Mouse (Mus musculus) testis, adult 2 months (tissue): ENCODE results near the gene Ak2. TPM values are rescaled to one million over a fixed set of nuclear protein-coding genes. Genes with fewer than 3 reads are reported as not detected.
A peak's percentile ranks its signal among the peaks of the same experiment; 100 is the strongest.

Source experiments
- H3K27ac ChIP-seq: fragments of 200-500 bp; 2 replicates; pipeline ENCODE4 v1.5.1; 2012; ENCODE audit warnings: low read depth, low read length; ENCODE audit not compliant: control insufficient read depth, insufficient read depth
- H3K27me3 ChIP-seq: fragments of 200-500 bp; 2 replicates; pipeline ENCODE4 v1.6.1; 2012; ENCODE audit warnings: mild to moderate bottlenecking, low read length, moderate library complexity; ENCODE audit not compliant: control insufficient read depth, insufficient read depth
- H3K36me3 ChIP-seq: fragments of 200-500 bp; 2 replicates; pipeline ENCODE4 v1.6.1; 2012; ENCODE audit warnings: mild to moderate bottlenecking, low read length; ENCODE audit not compliant: control insufficient read depth, insufficient read depth
- H3K4me1 ChIP-seq: fragments of 200-500 bp; 2 replicates; pipeline ENCODE4 v1.6.1; 2012; ENCODE audit warnings: low read length; ENCODE audit not compliant: control insufficient read depth, insufficient read depth
- H3K4me3 ChIP-seq: fragments of 200-500 bp; 2 replicates; pipeline ENCODE4 v1.5.1; 2012; ENCODE audit warnings: low read depth, mild to moderate bottlenecking, low read length, moderate library complexity, mixed read lengths; ENCODE audit not compliant: control insufficient read depth
- CTCF ChIP-seq: fragments of 200-500 bp; IDR thresholded peaks from 2 replicates; pipeline ENCODE4 v1.5.1; 2012; ENCODE audit warnings: low read depth, mild to moderate bottlenecking, inconsistent platforms, low read length, moderate library complexity; ENCODE audit not compliant: control insufficient read depth, insufficient read depth, insufficient replicate concordance
- POLR2A ChIP-seq: fragments of 200-500 bp; IDR thresholded peaks from 2 replicates; pipeline ENCODE4 v1.6.1; 2012; ENCODE audit warnings: low read depth, mild to moderate bottlenecking, inconsistent platforms, low read length, moderate library complexity; ENCODE audit not compliant: control insufficient read depth
- polyA plus RNA-seq: library from polyadenylated mRNA; depleted of rRNA; stranded (reverse); fragments of >200 nt; gene quantifications from 2 replicates; pipeline ENCODE4 v1.2.3, GENCODE M21; 2012

The Ak2 gene
- polyA plus RNA-seq, 1 experiment = 98.0 TPM

GRCm38 (mm10) chr4:129050365-129050764, 58.6 kb downstream of the Ak2 start:
- Histone ChIP-seq H3K27me3 (no peaks in the 10 kb centered on the region), H3K36me3 (no peaks in the 10 kb centered on the region; the same call in 1 of the 2 replicates), H3K4me1 (peaks cover 10% of the 10 kb centered on the region), H3K27ac (no peak overlapping the region), H3K4me3 (peak overlapping the region; percentile 93; the same call in 1 of the 2 replicates)
- TF ChIP-seq CTCF (no peak), POLR2A (no peak)

GRCm38 (mm10) chr4:129050901-129051417, 59.2 kb downstream of the Ak2 start:
- Histone ChIP-seq H3K36me3 (no peaks in the 10 kb centered on the region; the same call in 1 of the 2 replicates), H3K4me3 (peak overlapping the region; percentile 65), H3K27me3 (no peaks in the 10 kb centered on the region), H3K4me1 (peaks cover 10% of the 10 kb centered on the region), H3K27ac (no peak overlapping the region)
- TF ChIP-seq CTCF (no peak), POLR2A (no peak)

GRCm38 (mm10) chr4:129051461-129052183, 59.9 kb downstream of the Ak2 start:
- no peak for TF ChIP-seq POLR2A
- TF ChIP-seq CTCF = no peak

GRCm38 (mm10) chr4:129054757-129055156, 63.0 kb downstream of the Ak2 start:
- Histone ChIP-seq H3K4me3 (peak overlapping the region; percentile 89), H3K36me3 (peaks cover 2% of the 10 kb centered on the region), H3K4me1 (peaks cover 8% of the 10 kb centered on the region), H3K27me3 (no peaks in the 10 kb centered on the region), H3K27ac (no peak overlapping the region)
- TF ChIP-seq CTCF (no peak), POLR2A (no peak)

More at GRCm38 (mm10) chr4:129051461-129052183, 59.9 kb downstream of the Ak2 start:
- H3K4me1 ChIP-seq = peaks cover 10% of the 10 kb centered on the region
- no peaks in the 10 kb centered on the region for H3K27me3 ChIP-seq
- H3K4me3 ChIP-seq = peak overlapping the region; percentile 65
- H3K27ac ChIP-seq = no peak overlapping the region
- H3K36me3 ChIP-seq = no peaks in the 10 kb centered on the region; the same call in none of the 2 replicates

GRCm38 (mm10) chr4:129055562-129055961, 63.8 kb downstream of the Ak2 start:
- TF ChIP-seq POLR2A (0 out of 2 replicates have a peak, but pooled peaks have one; percentile 25), CTCF (no peak)
- H3K27me3 ChIP-seq = no peaks in the 10 kb centered on the region
- no peak overlapping the region for H3K27ac ChIP-seq

GRCm38 (mm10) chr4:129057533-129058206, 65.9 kb downstream of the Ak2 start:
- Histone ChIP-seq H3K4me3 (peak overlapping the region; percentile 88), H3K27me3 (no peaks in the 10 kb centered on the region), H3K36me3 (peaks cover 2% of the 10 kb centered on the region), H3K27ac (peak overlapping the region; percentile 85), H3K4me1 (peaks cover 5% of the 10 kb centered on the region)
- TF ChIP-seq CTCF (no peak), POLR2A (peak; percentile 98)

More at GRCm38 (mm10) chr4:129055562-129055961, 63.8 kb downstream of the Ak2 start:
- H3K4me1 ChIP-seq = peaks cover 5% of the 10 kb centered on the region
- peak overlapping the region; percentile 89 for H3K4me3 ChIP-seq
- H3K36me3 ChIP-seq = peaks cover 2% of the 10 kb centered on the region

GRCm38 (mm10) chr4:129058207-129059092, 66.7 kb downstream of the Ak2 start, which contains the start of gene Rnf19b:
Gene Rnf19b, plus strand, starts transcription at chr4:129058271.
- Histone ChIP-seq H3K27me3 (no peaks in the 10 kb centered on the region), H3K36me3 (peaks cover 2% of the 10 kb centered on the region), H3K4me1 (peaks cover 5% of the 10 kb centered on the region), H3K4me3 (peak within 1 kb of the TSS; percentile 88), H3K27ac (peak within 1 kb of the TSS; percentile 85)
- no peak for TF ChIP-seq CTCF
- no peak; the same call in 1 of the 2 replicates for TF ChIP-seq POLR2A
